Mouse (Mus musculus) left cerebral cortex, postnatal 36 days (tissue): ENCODE measurements around the gene Gpank1. TPM values are rescaled to one million over a fixed set of nuclear protein-coding genes. Genes with fewer than 3 reads are reported as not detected.
"Not testable (repeated sequence)": the region's sequence is repeated elsewhere in the genome, so short reads cannot be mapped to it uniquely, and the experiment has no call there.

Experiments
- DNase-seq, 2 experiments: peaks; one replicate each; pipeline ENCODE4 v3.0.0; 2021 to 2022; ENCODE audit warnings: low spot score in 2 of 2, mixed read lengths in 1 of 2
- intact Hi-C: fragments of 180-260 bp; cut with DNase I; formaldehyde crosslinking; loops from one replicate; pipeline ENCODE4 v1.15.1; 2025
- total RNA-seq, 2 experiments: library from RNA; stranded (reverse); gene quantifications; 2 replicates each; pipeline ENCODE4 v1.2.3; 2021

Gene Gpank1
- total RNA-seq, 2 experiments from 2014 or later = 15.5 to 19.0 TPM

GRCm38 (mm10) chr17:35096597-35096996 lies 24.7 kb upstream of the Gpank1 start:
- DNase-seq = no peak
- intact Hi-C loops = no loop called here

- DNase-seq = peak; percentile 59 to 60
- intact Hi-C loops = no loop called here
Measured at GRCm38 (mm10) chr17:35097164-35097655, 24.0 kb upstream of the Gpank1 start.

- DNase-seq = no peak
- intact Hi-C loops = no loop called here
Measured at GRCm38 (mm10) chr17:35100196-35100765, 21.0 kb upstream of the Gpank1 start.

GRCm38 (mm10) chr17:35101161-35101560 lies 20.1 kb upstream of the Gpank1 start:
- DNase-seq = no peak
- intact Hi-C loops = no loop called here

- DNase-seq = no peak
- intact Hi-C loops = no loop called here
Measured at GRCm38 (mm10) chr17:35102299-35102698, 19.0 kb upstream of the Gpank1 start.

- intact Hi-C loops = no loop called here
- DNase-seq = no peak
Measured at GRCm38 (mm10) chr17:35103221-35103690, 18.0 kb upstream of the Gpank1 start.

GRCm38 (mm10) chr17:35104079-35104478 lies 17.2 kb upstream of the Gpank1 start:
- DNase-seq = no peak
- intact Hi-C loops = no loop called here

- intact Hi-C loops = no loop called here
- DNase-seq = no peak
Measured at GRCm38 (mm10) chr17:35104754-35105153, 16.5 kb upstream of the Gpank1 start.

GRCm38 (mm10) chr17:35105740-35106389 lies 15.4 kb upstream of the Gpank1 start:
- intact Hi-C loops = loop anchor here (1.0 kb wide), 1 partner anchor 85 kb away; no protein-coding TSS in a partner anchor

GRCm38 (mm10) chr17:35106522-35106921 lies 14.7 kb upstream of the Gpank1 start:
- DNase-seq = no peak
- intact Hi-C loops = loop anchor here (1.0 kb wide), 1 partner anchor 85 kb away; no protein-coding TSS in a partner anchor

More at GRCm38 (mm10) chr17:35105740-35106389, 15.4 kb upstream of the Gpank1 start:
- no peak for DNase-seq

- no peak for DNase-seq
- intact Hi-C loops = no loop called here
Measured at GRCm38 (mm10) chr17:35108097-35108496, 13.2 kb upstream of the Gpank1 start, which contains the start of gene Ly6g5c. Ly6g5c (plus strand) TSS chr17:35108279.

GRCm38 (mm10) chr17:35111774-35112173 lies 9.5 kb upstream of the Gpank1 start:
- intact Hi-C loops = no loop called here
- DNase-seq = no peak

GRCm38 (mm10) chr17:35115046-35116019 lies 5.9 kb upstream of the Gpank1 start, which contains the start of gene Ly6g5b:
Ly6g5b (minus strand) TSS chr17:35115428.
- intact Hi-C loops = no loop called here
- DNase-seq = no peak

GRCm38 (mm10) chr17:35120745-35121142 lies 511 bp upstream of the Gpank1 start:
- no peak for DNase-seq
- intact Hi-C loops = loop anchor here (5.0 kb wide), 2 partner anchors 98 to 117 kb away; partner anchors contain the start of gene Nfkbil1

- peak; percentile 67 to 69 for DNase-seq
- intact Hi-C loops = loop anchor here (5.0 kb wide), 2 partner anchors 100 to 115 kb away; partner anchors contain the start of gene Nfkbil1
Measured at GRCm38 (mm10) chr17:35121871-35122303, 632 bp downstream of the Gpank1 start, which contains the start of gene Csnk2b. Csnk2b (minus strand) TSS chr17:35122053.

GRCm38 (mm10) chr17:35123287-35123686 lies 2.0 kb downstream of the Gpank1 start:
- DNase-seq = not testable (repeated sequence)
- intact Hi-C loops = loop anchor here (5.0 kb wide), 2 partner anchors 101 to 114 kb away; partner anchors contain the start of gene Nfkbil1

- intact Hi-C loops = loop anchor here (5.0 kb wide), 2 partner anchors 102 to 113 kb away; partner anchors contain the start of gene Nfkbil1
- not testable (repeated sequence) for DNase-seq
Measured at GRCm38 (mm10) chr17:35124261-35124896, 3.1 kb downstream of the Gpank1 start.

- intact Hi-C loops = no loop called here
- DNase-seq = no peak
Measured at GRCm38 (mm10) chr17:35125081-35125480, 3.8 kb downstream of the Gpank1 start.

GRCm38 (mm10) chr17:35125578-35125977 lies 4.3 kb downstream of the Gpank1 start:
- intact Hi-C loops = no loop called here

More at GRCm38 (mm10) chr17:35125578-35125977, 4.3 kb downstream of the Gpank1 start:
- DNase-seq = no peak
